Mouse (Mus musculus) lung, adult 2 months (tissue): Measurements from ENCODE around the gene Prr5l.

Experiments used
- CTCF ChIP-seq: fragments of 200-500 bp; IDR thresholded peaks from 2 replicates; pipeline ENCODE4 v1.5.1; 2011; ENCODE audit warnings: mild to moderate bottlenecking, low read length, control low read depth; ENCODE audit not compliant: insufficient read depth
- POLR2A ChIP-seq: fragments of 200-500 bp; IDR thresholded peaks from 2 replicates; pipeline ENCODE4 v1.6.1; 2011; ENCODE audit warnings: low read depth, mild to moderate bottlenecking, control low read depth, low read length, borderline replicate concordance; ENCODE audit errors: extremely low read depth

DNA sequence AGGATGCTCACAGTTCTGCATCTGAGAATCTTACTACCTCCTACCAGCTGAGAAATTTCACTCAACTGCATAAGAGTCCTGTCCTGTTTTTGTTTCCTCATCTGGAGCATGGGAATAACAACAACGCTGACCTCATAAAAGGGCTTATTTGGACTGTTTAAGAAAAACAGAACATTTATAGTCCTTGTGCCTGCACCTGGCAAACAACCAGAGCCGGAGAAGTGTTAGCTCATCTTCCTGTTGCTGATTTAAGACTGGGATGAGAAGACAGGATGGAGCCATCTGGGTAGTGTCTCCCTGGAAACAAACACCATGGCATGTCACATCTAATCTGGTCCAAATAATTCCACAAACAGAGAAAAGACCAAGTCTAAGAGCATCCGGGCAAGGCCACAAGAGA, 149.3 kb downstream of the Prr5l start:
- TF ChIP-seq CTCF, result no peak
- no peak for TF ChIP-seq POLR2A
